Mouse (Mus musculus): ENCODE data around the gene Myf5. TPM values are rescaled to one million over a fixed set of nuclear protein-coding genes. Genes with fewer than 3 reads are reported as not detected.

Myf5 gene
- polyA plus RNA-seq (2015; fragmentation: Nextera tagmentation; extraction: Ambion mirVana) = 0.06 TPM in 1 of 2 replicates, not detected in the other

DNA sequence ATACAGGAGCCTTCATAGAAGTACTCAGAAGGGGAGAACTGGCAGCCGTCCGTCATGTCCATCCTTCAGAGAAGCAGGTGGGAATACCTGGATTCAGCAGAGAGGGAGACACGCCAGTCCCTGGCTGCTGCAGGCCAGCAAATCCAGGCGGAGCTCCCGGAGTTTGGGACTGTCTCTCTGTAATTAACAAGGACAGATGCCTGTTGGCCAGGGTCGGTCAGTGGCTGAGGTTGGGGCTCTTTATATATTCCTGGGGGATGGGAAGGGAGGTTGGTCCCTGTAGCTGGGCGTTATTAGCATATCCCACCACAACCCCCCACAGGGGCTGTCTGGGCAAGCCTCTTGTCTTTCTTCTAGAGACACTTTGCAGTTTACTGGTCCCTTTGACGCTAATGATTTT is at the start of gene Myf5:
Myf5 (minus strand) TSS at position 265 of the 400 bp plus-strand sequence.
- 61% methylated on average over 8 of the region's 8 CpGs for whole genome bisulfite sequencing
- no peak for ATAC-seq
- H3K27ac ChIP-seq (ENCODE audit: low read length) = no peak within 1 kb of the TSS
- H3K9me3 ChIP-seq (ENCODE audit: control insufficient read depth, low read length) = no peaks in the 10 kb centered on the region
- H3K4me1 ChIP-seq (ENCODE audit: control insufficient read depth, insufficient read depth, low read length) = no peaks in the 10 kb centered on the region
- no peaks in the 10 kb centered on the region for H3K36me3 ChIP-seq (ENCODE audit: control insufficient read depth, insufficient read depth, low read length)
- no peaks in the 10 kb centered on the region for H3K27me3 ChIP-seq (replicated peaks; ENCODE audit: control insufficient read depth, insufficient read depth, low read length)
- no peak within 1 kb of the TSS for H3K4me3 ChIP-seq (ENCODE audit: low read length)
- no peak within 1 kb of the TSS for H3K4me2 ChIP-seq (ENCODE audit: low read depth, low read length)
- no peak within 1 kb of the TSS for H3K9ac ChIP-seq (ENCODE audit: low read depth, low read length)

- Histone ChIP-seq H3K9ac (ENCODE audit: low read depth, low read length) (no peak overlapping the region), H3K4me3 (ENCODE audit: low read length) (no peak overlapping the region), H3K4me2 (ENCODE audit: low read depth, low read length) (no peak overlapping the region), H3K27me3 (replicated peaks; ENCODE audit: control insufficient read depth, insufficient read depth, low read length) (no peaks in the 10 kb centered on the region), H3K9me3 (ENCODE audit: control insufficient read depth, low read length) (no peaks in the 10 kb centered on the region), H3K36me3 (ENCODE audit: control insufficient read depth, insufficient read depth, low read length) (no peaks in the 10 kb centered on the region), H3K27ac (ENCODE audit: low read length) (no peak overlapping the region), H3K4me1 (ENCODE audit: control insufficient read depth, insufficient read depth, low read length) (no peaks in the 10 kb centered on the region)
- WGBS = 77% methylated on average over 1 of the region's 1 CpGs
- ATAC-seq = no peak
Measured at GRCm38 (mm10) chr10:107528758-107529157, 42.8 kb upstream of the Myf5 start.

GRCm38 (mm10) chr10:107519216-107519615 is 33.3 kb upstream of the Myf5 start:
- no peak for ATAC-seq
- Histone ChIP-seq H3K9me3 (ENCODE audit: control insufficient read depth, low read length) (no peaks in the 10 kb centered on the region), H3K27ac (ENCODE audit: low read length) (no peak overlapping the region), H3K4me2 (ENCODE audit: low read depth, low read length) (no peak overlapping the region), H3K4me1 (ENCODE audit: control insufficient read depth, insufficient read depth, low read length) (no peaks in the 10 kb centered on the region), H3K27me3 (replicated peaks; ENCODE audit: control insufficient read depth, insufficient read depth, low read length) (no peaks in the 10 kb centered on the region), H3K4me3 (ENCODE audit: low read length) (no peak overlapping the region), H3K9ac (ENCODE audit: low read depth, low read length) (no peak overlapping the region), H3K36me3 (ENCODE audit: control insufficient read depth, insufficient read depth, low read length) (no peaks in the 10 kb centered on the region)
- 69% methylated on average over 5 of the region's 5 CpGs for WGBS

DNA sequence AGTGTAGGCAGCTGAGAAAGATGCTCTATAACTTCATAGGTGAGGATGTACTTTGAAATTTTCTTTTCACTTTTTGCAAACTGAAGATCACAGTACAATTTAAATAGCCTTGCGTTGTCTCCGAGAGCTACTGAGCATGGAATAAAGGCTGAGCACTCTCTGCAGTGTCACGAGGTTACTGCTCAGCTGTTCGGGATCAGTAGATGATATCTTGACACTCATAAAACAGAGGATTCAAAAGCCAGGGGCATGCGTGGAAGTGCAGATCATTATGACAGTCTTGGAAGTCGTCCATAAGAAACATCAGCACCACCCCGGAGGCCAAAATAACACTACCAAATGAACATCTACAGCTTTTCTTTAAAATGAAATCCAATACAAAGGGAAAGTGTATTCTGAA is 30.7 kb upstream of the Myf5 start:
- WGBS = 60% methylated on average over 7 of the region's 7 CpGs
- H3K36me3 ChIP-seq (ENCODE audit: control insufficient read depth, insufficient read depth, low read length) = no peaks in the 10 kb centered on the region
- no peak overlapping the region for H3K4me2 ChIP-seq (ENCODE audit: low read depth, low read length)
- no peak overlapping the region for H3K27ac ChIP-seq (ENCODE audit: low read length)
- H3K27me3 ChIP-seq (replicated peaks; ENCODE audit: control insufficient read depth, insufficient read depth, low read length) = no peaks in the 10 kb centered on the region
- no peak overlapping the region for H3K4me3 ChIP-seq (ENCODE audit: low read length)
- H3K4me1 ChIP-seq (ENCODE audit: control insufficient read depth, insufficient read depth, low read length) = no peaks in the 10 kb centered on the region
- no peak for ATAC-seq
- H3K9me3 ChIP-seq (ENCODE audit: control insufficient read depth, low read length) = no peaks in the 10 kb centered on the region
- H3K9ac ChIP-seq (ENCODE audit: low read depth, low read length) = no peak overlapping the region

DNA sequence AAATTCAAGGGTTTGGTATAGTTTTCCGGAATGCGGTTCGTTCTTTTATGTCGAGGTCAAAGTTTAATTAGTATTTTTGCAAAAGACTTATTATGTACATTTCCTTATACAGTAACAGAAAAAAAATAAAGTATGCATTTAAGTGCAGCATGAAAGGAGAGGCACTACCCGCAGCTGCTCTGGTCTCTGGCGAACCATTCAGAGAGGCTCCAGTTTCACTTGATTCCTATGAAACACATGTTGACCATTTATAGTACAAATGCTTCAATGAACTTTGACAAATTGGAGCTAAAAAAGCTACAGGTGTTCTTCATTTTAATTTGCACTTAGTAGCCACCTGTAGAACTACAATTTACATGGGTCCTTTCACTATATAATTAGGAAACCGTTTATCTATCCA is 28.8 kb upstream of the Myf5 start:
- Histone ChIP-seq H3K4me2 (ENCODE audit: low read depth, low read length) (no peak overlapping the region), H3K4me3 (ENCODE audit: low read length) (no peak overlapping the region), H3K27ac (ENCODE audit: low read length) (no peak overlapping the region), H3K36me3 (ENCODE audit: control insufficient read depth, insufficient read depth, low read length) (no peaks in the 10 kb centered on the region), H3K27me3 (replicated peaks; ENCODE audit: control insufficient read depth, insufficient read depth, low read length) (no peaks in the 10 kb centered on the region), H3K9me3 (ENCODE audit: control insufficient read depth, low read length) (no peaks in the 10 kb centered on the region), H3K4me1 (ENCODE audit: control insufficient read depth, insufficient read depth, low read length) (no peaks in the 10 kb centered on the region), H3K9ac (ENCODE audit: low read depth, low read length) (no peak overlapping the region)
- no peak for ATAC-seq
- WGBS = 81% methylated on average over 7 of the region's 7 CpGs

GRCm38 (mm10) chr10:107506397-107506796 is 20.5 kb upstream of the Myf5 start:
- Histone ChIP-seq H3K27me3 (replicated peaks; ENCODE audit: control insufficient read depth, insufficient read depth, low read length) (no peaks in the 10 kb centered on the region), H3K27ac (ENCODE audit: low read length) (no peak overlapping the region), H3K4me1 (ENCODE audit: control insufficient read depth, insufficient read depth, low read length) (no peaks in the 10 kb centered on the region), H3K9ac (ENCODE audit: low read depth, low read length) (no peak overlapping the region), H3K4me2 (ENCODE audit: low read depth, low read length) (no peak overlapping the region), H3K36me3 (ENCODE audit: control insufficient read depth, insufficient read depth, low read length) (no peaks in the 10 kb centered on the region), H3K4me3 (ENCODE audit: low read length) (no peak overlapping the region), H3K9me3 (ENCODE audit: control insufficient read depth, low read length) (no peaks in the 10 kb centered on the region)
- ATAC-seq = no peak
- WGBS = 84% methylated on average over 2 of the region's 2 CpGs

DNA sequence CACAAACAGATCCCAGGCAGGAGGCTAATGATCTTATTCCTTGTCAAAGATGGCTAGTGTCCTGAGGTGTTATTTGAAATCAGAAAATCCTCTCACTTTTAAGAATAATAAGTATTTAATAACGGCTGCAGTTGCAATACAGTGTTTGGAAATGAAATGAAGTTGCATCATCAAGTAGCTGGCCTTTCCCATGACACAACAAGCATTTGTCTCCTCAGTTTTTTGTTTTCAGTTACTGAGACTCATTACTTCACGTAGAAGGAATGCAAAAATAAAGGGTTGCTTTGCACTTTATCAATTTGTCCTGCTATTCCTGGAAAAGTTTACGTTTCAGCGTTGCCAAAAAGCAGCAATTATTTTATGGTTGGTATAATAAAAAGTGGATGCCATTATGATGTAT is 17.5 kb upstream of the Myf5 start:
- 57% methylated on average over 4 of the region's 4 CpGs for WGBS
- Histone ChIP-seq H3K4me3 (ENCODE audit: low read length) (no peak overlapping the region), H3K4me2 (ENCODE audit: low read depth, low read length) (no peak overlapping the region), H3K27ac (ENCODE audit: low read length) (no peak overlapping the region), H3K9ac (ENCODE audit: low read depth, low read length) (no peak overlapping the region), H3K9me3 (ENCODE audit: control insufficient read depth, low read length) (no peaks in the 10 kb centered on the region), H3K27me3 (replicated peaks; ENCODE audit: control insufficient read depth, insufficient read depth, low read length) (no peaks in the 10 kb centered on the region), H3K4me1 (ENCODE audit: control insufficient read depth, insufficient read depth, low read length) (no peaks in the 10 kb centered on the region), H3K36me3 (ENCODE audit: control insufficient read depth, insufficient read depth, low read length) (no peaks in the 10 kb centered on the region)
- ATAC-seq = no peak

DNA sequence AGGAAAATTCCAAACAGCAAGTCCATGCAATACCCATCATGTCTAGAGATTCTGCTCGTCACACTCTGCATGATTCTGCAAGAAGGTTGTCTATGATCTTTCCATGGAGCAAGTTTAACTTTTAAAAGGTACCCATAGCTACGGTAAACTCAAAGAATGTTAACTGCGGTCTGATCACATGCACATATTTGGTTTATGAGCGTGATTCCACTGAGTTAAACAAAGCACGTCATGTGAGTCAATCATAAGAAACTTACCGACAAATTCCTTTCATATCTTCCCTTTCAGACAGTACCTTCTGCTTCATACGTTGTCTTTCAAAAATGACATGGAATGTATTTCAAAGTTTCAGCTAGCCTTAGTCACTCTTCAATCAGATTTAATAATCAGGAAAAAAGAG is 16.3 kb upstream of the Myf5 start:
- 82% methylated on average over 7 of the region's 7 CpGs for WGBS

GRCm38 (mm10) chr10:107499656-107500055 is 13.7 kb upstream of the Myf5 start:
- no peaks in the 10 kb centered on the region for H3K4me1 ChIP-seq (ENCODE audit: control insufficient read depth, insufficient read depth, low read length)

More for the DNA sequence above, 16.3 kb upstream of the Myf5 start:
- no peak for ATAC-seq
- Histone ChIP-seq H3K4me1 (ENCODE audit: control insufficient read depth, insufficient read depth, low read length) (no peaks in the 10 kb centered on the region), H3K27me3 (replicated peaks; ENCODE audit: control insufficient read depth, insufficient read depth, low read length) (no peaks in the 10 kb centered on the region), H3K36me3 (ENCODE audit: control insufficient read depth, insufficient read depth, low read length) (no peaks in the 10 kb centered on the region), H3K9ac (ENCODE audit: low read depth, low read length) (no peak overlapping the region), H3K9me3 (ENCODE audit: control insufficient read depth, low read length) (no peaks in the 10 kb centered on the region), H3K4me3 (ENCODE audit: low read length) (no peak overlapping the region), H3K4me2 (ENCODE audit: low read depth, low read length) (no peak overlapping the region), H3K27ac (ENCODE audit: low read length) (no peak overlapping the region)

DNA sequence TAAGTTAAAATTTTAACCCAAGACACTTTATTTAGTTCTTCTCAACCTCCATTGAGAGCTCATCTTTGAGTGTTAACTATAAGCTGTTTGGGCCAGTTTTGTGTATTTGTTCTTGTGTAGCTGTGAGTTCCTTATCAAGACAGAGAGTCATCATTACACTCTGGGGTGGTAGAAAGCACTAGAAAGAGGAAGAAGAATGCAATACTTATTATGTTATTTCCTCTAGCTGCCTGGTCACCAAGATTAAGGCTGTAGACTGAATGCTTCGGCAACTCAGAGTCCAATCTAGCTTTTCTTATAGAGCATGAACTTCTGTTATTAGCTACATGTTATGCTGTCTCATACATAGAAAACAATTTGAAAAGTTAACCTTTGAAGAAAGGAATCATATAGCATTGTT is 10.5 kb upstream of the Myf5 start:
- Histone ChIP-seq H3K4me1 (ENCODE audit: control insufficient read depth, insufficient read depth, low read length) (no peaks in the 10 kb centered on the region; the same call in 1 of the 2 replicates), H3K27me3 (replicated peaks; ENCODE audit: control insufficient read depth, insufficient read depth, low read length) (no peaks in the 10 kb centered on the region), H3K9me3 (ENCODE audit: control insufficient read depth, low read length) (no peaks in the 10 kb centered on the region), H3K4me3 (ENCODE audit: low read length) (no peak overlapping the region), H3K36me3 (ENCODE audit: control insufficient read depth, insufficient read depth, low read length) (no peaks in the 10 kb centered on the region), H3K27ac (ENCODE audit: low read length) (no peak overlapping the region), H3K9ac (ENCODE audit: low read depth, low read length) (no peak overlapping the region), H3K4me2 (ENCODE audit: low read depth, low read length) (no peak overlapping the region)
- no peak for ATAC-seq
- WGBS = 88% methylated on average over 1 of the region's 1 CpGs

More at GRCm38 (mm10) chr10:107499656-107500055, 13.7 kb upstream of the Myf5 start:
- no peak overlapping the region for H3K9ac ChIP-seq (ENCODE audit: low read depth, low read length)
- no peak for ATAC-seq
- H3K9me3 ChIP-seq (ENCODE audit: control insufficient read depth, low read length) = no peaks in the 10 kb centered on the region
- 69% methylated on average over 7 of the region's 7 CpGs for WGBS
- no peak overlapping the region for H3K4me3 ChIP-seq (ENCODE audit: low read length)
- H3K36me3 ChIP-seq (ENCODE audit: control insufficient read depth, insufficient read depth, low read length) = no peaks in the 10 kb centered on the region
- no peak overlapping the region for H3K27ac ChIP-seq (ENCODE audit: low read length)
- H3K27me3 ChIP-seq (replicated peaks; ENCODE audit: control insufficient read depth, insufficient read depth, low read length) = no peaks in the 10 kb centered on the region
- no peak overlapping the region for H3K4me2 ChIP-seq (ENCODE audit: low read depth, low read length)
